Mouse (Mus musculus): ENCODE measurements at regions not wholly inside any gene's neighbourhood (a gene's known extent, or its start where the extent isn't known, plus 50 kb on each side); places are given as distances from the start of the nearest gene placed in this dataset.

- no peak for DNase-seq (ENCODE audit: low read depth, low spot score)
- no peak overlapping the region for H3K9ac ChIP-seq (ENCODE audit: insufficient read depth, low read depth, low read length, poor library complexity, severe bottlenecking)
- peaks cover 0 to 7% of the 10 kb centered on the region in 2 experiments; a peak in 1 of 4 replicates for H3K4me1 ChIP-seq (ENCODE audit: control insufficient read depth in 2 of 2, insufficient read depth in 2 of 2, low read length in 2 of 2, poor library complexity in 1 of 2)
- H3K27ac ChIP-seq (ENCODE audit: insufficient read depth, low read depth, low read length, poor library complexity, severe bottlenecking) = no peak overlapping the region
- no peak for TF ChIP-seq ZNF384 (IDR thresholded peaks at IDR 0.05; ENCODE audit: low read depth, low read length)
- no peak for TF ChIP-seq CHD2 (IDR thresholded peaks at IDR 0.05; ENCODE audit: low read depth, low read length)
- TF ChIP-seq HCFC1 (IDR thresholded peaks at IDR 0.05; ENCODE audit: borderline replicate concordance, insufficient read depth, low read length) = no peak
- no peak for TF ChIP-seq ZC3H11A (IDR thresholded peaks at IDR 0.05; ENCODE audit: borderline replicate concordance, low read depth, low read length)
- no peak for TF ChIP-seq MAFK (IDR thresholded peaks at IDR 0.05; ENCODE audit: insufficient read depth, low read depth, low read length)
- H3K9me3 ChIP-seq (ENCODE audit: control insufficient read depth, insufficient read depth, low read depth, low read length) = no peaks in the 10 kb centered on the region
- H3K4me3 ChIP-seq (ENCODE audit: insufficient read depth in 1 of 2, low read depth in 1 of 2, low read length in 2 of 2, poor library complexity in 1 of 2, severe bottlenecking in 1 of 2) = no peak overlapping the region
- H3K36me3 ChIP-seq (ENCODE audit: control insufficient read depth, insufficient read depth, low read length, poor library complexity, severe bottlenecking) = no peaks in the 10 kb centered on the region
- in situ Hi-C loops (cut with MboI; ENCODE audit: low sequenced_read_pairs in 2 of 2, unreplicated experiment in 2 of 2) = no loop called here
These were observed 81.5 kb downstream of the Ackr3 start for GRCm38 (mm10) chr1:90285318-90285717.

DNA sequence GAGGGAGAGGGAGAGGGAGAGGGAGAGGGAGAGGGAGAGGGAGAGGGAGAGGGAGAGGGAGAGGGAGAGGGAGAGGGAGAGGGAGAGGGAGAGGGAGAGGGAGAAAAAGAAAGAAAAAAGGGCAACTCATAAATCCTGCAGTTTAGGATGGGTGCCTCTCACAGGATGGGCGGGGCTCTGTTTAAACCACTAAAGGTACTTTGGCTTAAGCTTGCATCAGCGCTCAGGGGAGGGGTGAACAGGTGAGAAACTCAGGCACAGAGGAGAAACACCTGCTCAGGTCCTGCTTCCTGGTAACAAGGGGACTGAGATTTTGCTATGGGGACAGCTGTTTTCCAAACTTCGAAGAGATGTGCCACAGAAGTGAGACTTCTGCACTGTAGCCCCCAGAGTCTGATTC, 83.5 kb downstream of the Ackr3 start:
- no peak overlapping the region for H3K4me3 ChIP-seq (ENCODE audit: insufficient read depth in 1 of 2, low read depth in 1 of 2, low read length in 2 of 2, poor library complexity in 1 of 2, severe bottlenecking in 1 of 2)
- H3K27ac ChIP-seq (ENCODE audit: insufficient read depth, low read depth, low read length, poor library complexity, severe bottlenecking) = no peak overlapping the region
- H3K9me3 ChIP-seq (ENCODE audit: control insufficient read depth, insufficient read depth, low read depth, low read length) = no peaks in the 10 kb centered on the region
- peaks cover 0 to 7% of the 10 kb centered on the region in 2 experiments; a peak in 1 of 4 replicates for H3K4me1 ChIP-seq (ENCODE audit: control insufficient read depth in 2 of 2, insufficient read depth in 2 of 2, low read length in 2 of 2, poor library complexity in 1 of 2)
- DNase-seq (ENCODE audit: low read depth, low spot score) = no peak
- TF ChIP-seq CHD2 (IDR thresholded peaks at IDR 0.05; ENCODE audit: low read depth, low read length) (no peak), HCFC1 (IDR thresholded peaks at IDR 0.05; ENCODE audit: borderline replicate concordance, insufficient read depth, low read length) (no peak)
- in situ Hi-C loops (cut with MboI; ENCODE audit: low sequenced_read_pairs in 2 of 2, unreplicated experiment in 2 of 2) = no loop called here
- H3K36me3 ChIP-seq (ENCODE audit: control insufficient read depth, insufficient read depth, low read length, poor library complexity, severe bottlenecking) = no peaks in the 10 kb centered on the region
- no peak overlapping the region for H3K9ac ChIP-seq (ENCODE audit: insufficient read depth, low read depth, low read length, poor library complexity, severe bottlenecking)

DNA sequence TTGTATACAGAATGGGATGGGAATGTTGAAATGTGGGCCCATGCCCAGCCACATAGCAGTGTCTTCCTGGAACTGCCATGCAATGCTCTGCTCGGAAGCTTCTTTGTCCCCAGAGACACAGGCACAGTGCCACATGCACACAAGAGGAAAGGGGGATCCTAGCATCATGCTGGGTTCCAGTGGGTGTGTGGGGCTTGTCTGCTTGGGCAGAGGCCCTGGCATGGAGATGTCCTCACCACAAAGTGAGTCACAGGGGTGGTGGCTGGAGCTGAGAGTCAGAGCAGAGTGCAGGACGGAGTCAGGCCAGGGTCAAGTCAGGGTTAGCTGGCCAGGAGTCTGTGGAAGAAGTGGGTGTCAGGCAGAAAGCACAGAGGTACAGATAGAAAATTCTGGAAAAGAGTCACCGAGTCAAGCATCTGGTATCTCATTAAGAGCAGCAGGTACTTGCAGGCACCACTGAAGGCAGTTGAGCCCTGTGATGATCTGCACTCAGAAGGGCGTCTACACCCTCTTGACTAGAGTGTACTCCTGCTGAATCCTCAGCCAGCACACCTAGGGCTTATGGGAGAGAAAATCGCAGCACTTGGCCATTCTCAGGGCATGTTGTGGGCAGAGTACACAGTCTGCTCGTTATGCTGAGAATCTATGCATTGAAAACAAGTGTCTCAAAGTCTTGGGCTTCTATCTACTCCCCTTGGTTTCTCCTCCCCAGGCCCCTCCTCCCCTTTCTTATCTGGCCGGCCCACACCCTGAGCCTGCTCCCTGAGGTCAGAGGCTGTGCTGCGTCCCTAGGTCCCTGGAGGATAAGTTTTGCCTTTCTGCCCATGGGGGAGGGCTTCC, 85.3 kb downstream of the Ackr3 start:
- H3K36me3 ChIP-seq (ENCODE audit: control insufficient read depth, insufficient read depth, low read length, poor library complexity, severe bottlenecking) = no peaks in the 10 kb centered on the region
- no peak overlapping the region for H3K9ac ChIP-seq (ENCODE audit: insufficient read depth, low read depth, low read length, poor library complexity, severe bottlenecking)
- no peak for DNase-seq (ENCODE audit: low read depth, low spot score)
- in situ Hi-C loops (cut with MboI; ENCODE audit: low sequenced_read_pairs in 2 of 2, unreplicated experiment in 2 of 2) = no loop called here
- H3K27ac ChIP-seq (ENCODE audit: insufficient read depth, low read depth, low read length, poor library complexity, severe bottlenecking) = no peak overlapping the region
- H3K9me3 ChIP-seq (ENCODE audit: control insufficient read depth, insufficient read depth, low read depth, low read length) = no peaks in the 10 kb centered on the region
- H3K4me1 ChIP-seq (ENCODE audit: control insufficient read depth in 2 of 2, insufficient read depth in 2 of 2, low read length in 2 of 2, poor library complexity in 1 of 2) = no peaks in the 10 kb centered on the region
- H3K4me3 ChIP-seq (ENCODE audit: insufficient read depth in 1 of 2, low read depth in 1 of 2, low read length in 2 of 2, poor library complexity in 1 of 2, severe bottlenecking in 1 of 2) = no peak overlapping the region
- TF ChIP-seq MAFK (IDR thresholded peaks at IDR 0.05; ENCODE audit: insufficient read depth, low read depth, low read length) = no peak
- TF ChIP-seq CHD2 (IDR thresholded peaks at IDR 0.05; ENCODE audit: low read depth, low read length) = no peak
- TF ChIP-seq ZNF384 (IDR thresholded peaks at IDR 0.05; ENCODE audit: low read depth, low read length) = no peak
- TF ChIP-seq HCFC1 (IDR thresholded peaks at IDR 0.05; ENCODE audit: borderline replicate concordance, insufficient read depth, low read length) = no peak
- no peak for TF ChIP-seq ZC3H11A (IDR thresholded peaks at IDR 0.05; ENCODE audit: borderline replicate concordance, low read depth, low read length)

DNA sequence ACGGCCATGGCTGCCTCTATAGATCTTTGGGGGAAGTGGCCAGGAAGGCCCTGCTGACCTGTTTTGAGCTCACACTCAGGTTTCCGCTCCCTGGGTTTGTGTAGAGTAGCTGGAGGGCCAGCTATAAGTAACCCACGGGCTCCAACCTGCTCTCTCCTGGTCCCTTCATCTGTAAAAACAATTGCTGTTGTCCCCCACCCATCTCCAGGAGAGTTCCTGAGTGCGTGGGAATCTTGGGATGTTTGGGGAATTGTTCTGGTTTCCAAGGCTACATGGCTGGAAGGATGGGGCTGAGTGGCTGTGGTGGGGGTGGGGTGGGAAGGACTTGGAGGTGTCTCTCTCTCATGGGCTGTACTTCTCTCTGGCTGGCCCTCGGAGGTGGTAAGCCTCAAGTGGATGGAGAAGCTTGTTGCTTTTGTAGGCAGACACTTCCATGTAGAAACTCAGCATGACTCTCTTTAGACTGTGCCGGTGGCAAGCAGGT, 86.0 kb downstream of the Ackr3 start:
- no peak overlapping the region for H3K4me3 ChIP-seq (ENCODE audit: insufficient read depth in 1 of 2, low read depth in 1 of 2, low read length in 2 of 2, poor library complexity in 1 of 2, severe bottlenecking in 1 of 2)
- H3K9me3 ChIP-seq (ENCODE audit: control insufficient read depth, insufficient read depth, low read depth, low read length) = no peaks in the 10 kb centered on the region
- no peak overlapping the region for H3K27ac ChIP-seq (ENCODE audit: insufficient read depth, low read depth, low read length, poor library complexity, severe bottlenecking)
- TF ChIP-seq HCFC1 (IDR thresholded peaks at IDR 0.05; ENCODE audit: borderline replicate concordance, insufficient read depth, low read length) (no peak), MAFK (IDR thresholded peaks at IDR 0.05; ENCODE audit: insufficient read depth, low read depth, low read length) (no peak), ZNF384 (IDR thresholded peaks at IDR 0.05; ENCODE audit: low read depth, low read length) (no peak), CHD2 (IDR thresholded peaks at IDR 0.05; ENCODE audit: low read depth, low read length) (no peak), ZC3H11A (IDR thresholded peaks at IDR 0.05; ENCODE audit: borderline replicate concordance, low read depth, low read length) (no peak)
- H3K9ac ChIP-seq (ENCODE audit: insufficient read depth, low read depth, low read length, poor library complexity, severe bottlenecking) = no peak overlapping the region
- in situ Hi-C loops (cut with MboI; ENCODE audit: low sequenced_read_pairs in 2 of 2, unreplicated experiment in 2 of 2) = no loop called here
- no peak for DNase-seq (ENCODE audit: low read depth, low spot score)
- no peaks in the 10 kb centered on the region for H3K4me1 ChIP-seq (ENCODE audit: control insufficient read depth in 2 of 2, insufficient read depth in 2 of 2, low read length in 2 of 2, poor library complexity in 1 of 2)
- H3K36me3 ChIP-seq (ENCODE audit: control insufficient read depth, insufficient read depth, low read length, poor library complexity, severe bottlenecking) = no peaks in the 10 kb centered on the region
